In genomic region chr7:16959539-16960187, GRCm38 (mm10) we compare ENCODE assay signal across 9 mouse cellular contexts. TPM values are rescaled to one million over a fixed set of nuclear protein-coding genes. Genes with fewer than 3 reads are reported as not detected.
DNase-seq lines count a peak whose midpoint lies in the region; ATAC-seq lines count a peak whose summit lies in the region.
"Had no signal": no experiment of that assay in that cellular context is flagged by ENCODE, and none has a peak within 500 bp of the region (broad histone marks: within the 10 kb centered on the region; RNA-seq: fewer than 3 reads in every experiment).

Pnmal1 (plus strand) TSS chr7:16959679.

- H3K4me2 ChIP-seq in hindbrain, embryonic 12.5 days (replicated peaks): peak within 1 kb of the TSS; percentile 53
- H3K4me2 ChIP-seq: liver, embryonic 15.5 days had no signal

- H3K27me3 ChIP-seq in hindbrain, embryonic 12.5 days: no peaks in the 10 kb centered on the region

- peaks cover 46% of the 10 kb centered on the region for H3K4me1 ChIP-seq in hindbrain, embryonic 12.5 days
- H3K4me1 ChIP-seq: liver, embryonic 15.5 days had no signal

- H3K27ac ChIP-seq in hindbrain, embryonic 12.5 days: peak within 1 kb of the TSS; percentile 92
- H3K27ac ChIP-seq: liver, embryonic 15.5 days had no signal

- H3K9ac ChIP-seq in hindbrain, embryonic 12.5 days: peak within 1 kb of the TSS; percentile 25; the same call in 1 of the 2 replicates
- H3K9ac ChIP-seq: liver, embryonic 15.5 days had no signal

- peak within 1 kb of the TSS; percentile 24 for H3K4me3 ChIP-seq in hindbrain, embryonic 12.5 days
- H3K4me3 ChIP-seq: liver, embryonic 15.5 days had no signal

- H3K9me3 ChIP-seq in hindbrain, embryonic 12.5 days (replicated peaks): no peaks in the 10 kb centered on the region
- H3K9me3 ChIP-seq: liver, embryonic 15.5 days had no signal

- peak; percentile 94 for ATAC-seq in hindbrain, embryonic 12.5 days (ENCODE audit: low FRiP score)
- no peak for ATAC-seq in erythroblast, adult 5-6 weeks (replicated peaks; ENCODE audit: low FRiP score, poor library complexity, severe bottlenecking)

- WGBS in hindbrain, embryonic 12.5 days: 16% methylated on average over 17 of the region's 17 CpGs

- intact Hi-C loops in left cerebral cortex, postnatal 25 days (cut with DNase I): loop anchor here (2.0 kb wide), 1 partner anchor 19 kb away; no protein-coding TSS in a partner anchor

- DNase-seq in ovary, adult 18-20 months (ENCODE audit: low spot score): peak; percentile 67
- no peak for DNase-seq in ovary, postnatal 14 days (ENCODE audit: low spot score)
- peak; percentile 96 for DNase-seq in embryo, embryonic 10 days (ENCODE audit: low spot score)
- DNase-seq in left cerebral cortex, postnatal 25 days (ENCODE audit: low spot score in 2 of 2): peak; percentile 96 to 98
- DNase-seq in retina, postnatal 1 day: peak; percentile 99
- DNase-seq in spleen, adult 12 weeks (ENCODE audit: low spot score): no peak

- peaks cover 8% of the 10 kb centered on the region for H3K36me3 ChIP-seq in hindbrain, embryonic 12.5 days
- H3K36me3 ChIP-seq: liver, embryonic 15.5 days had no signal

RNA-seq across cellular contexts. Expression of gene Pnmal1, which starts in this region (rescaled TPM):
- polyA plus RNA-seq in hindbrain, embryonic 12.5 days (2016; fragmentation: Nextera tagmentation; extraction: Ambion mirVana): 24.0 and 27.3 TPM in 2 replicates
- total RNA-seq in left cerebral cortex, postnatal 25 days (2021): 100 to 1,000 TPM; 107 to 115 TPM
- total RNA-seq in erythroblast, adult 5-6 weeks (2015; ENCODE audit: low replicate concordance): not detected in 2 replicates
- total RNA-seq in erythroblast, adult 5-6 weeks (2017; ENCODE audit: low replicate concordance): not detected in 2 replicates

Comparison
In these comparisons a context has a peak if more than half of its experiments do, and no peak if none do; other contexts are left out.
1. RNA of gene Pnmal1 (total RNA-seq): 107 to 115 TPM in left cerebral cortex, postnatal 25 days; not detected in erythroblast, adult 5-6 weeks; every median in the first group is over 100 times any median in the second.
2. DNase-seq: peak in ovary, adult 18-20 months (single experiment), embryo, embryonic 10 days (single experiment), left cerebral cortex, postnatal 25 days (2 of 2) and retina, postnatal 1 day (single experiment); none in ovary, postnatal 14 days (single experiment) and spleen, adult 12 weeks (single experiment).